Mouse (Mus musculus) left cerebral cortex, postnatal 4 days (tissue): Measurements from ENCODE around the gene Fpr1. TPM values are rescaled to one million over a fixed set of nuclear protein-coding genes. Genes with fewer than 3 reads are reported as not detected.
"Not testable (repeated sequence)": the region's sequence is repeated elsewhere in the genome, so short reads cannot be mapped to it uniquely, and the experiment has no call there.

Source experiments
- DNase-seq: peaks from one replicate; pipeline ENCODE4 v3.0.0-alpha.2; 2022
- intact Hi-C: fragments of 180-260 bp; cut with DNase I; formaldehyde crosslinking; loops from one replicate; pipeline ENCODE4 v1.15.1; 2025
- total RNA-seq, 2 experiments: library from RNA; stranded (reverse); gene quantifications; 2 replicates each; pipeline ENCODE4 v1.2.3; 2021

Fpr1 gene
- under 1 TPM; 0.26 to 0.28 TPM for total RNA-seq

GRCm38 (mm10) chr17:17883840-17884239 is at the start of gene Fpr1:
Fpr1 (minus strand) TSS chr17:17883940.
- no peak for DNase-seq
- intact Hi-C loops = no loop called here

GRCm38 (mm10) chr17:17917782-17918181 is 34.0 kb upstream of the Fpr1 start:
- intact Hi-C loops = no loop called here
- DNase-seq = no peak

- no peak for DNase-seq
- intact Hi-C loops = no loop called here
Observed at GRCm38 (mm10) chr17:17917376-17917775, 33.6 kb upstream of the Fpr1 start.

- DNase-seq, intact Hi-C loops: not testable (repeated sequence)
Observed at GRCm38 (mm10) chr17:17912618-17913017, 28.9 kb upstream of the Fpr1 start.

- peak; percentile 88 for DNase-seq
- intact Hi-C loops = no loop called here
Observed at GRCm38 (mm10) chr17:17909636-17910421, 26.1 kb upstream of the Fpr1 start.

GRCm38 (mm10) chr17:17900768-17901167 is 17.0 kb upstream of the Fpr1 start:
- no peak for DNase-seq
- intact Hi-C loops = no loop called here

- intact Hi-C loops = loop anchor here (5.0 kb wide), 1 partner anchor 132 kb away; no protein-coding TSS in a partner anchor
- DNase-seq = no peak
Observed at GRCm38 (mm10) chr17:17899268-17899667, 15.5 kb upstream of the Fpr1 start.

- intact Hi-C loops = loop anchor here (5.0 kb wide), 1 partner anchor 129 kb away; no protein-coding TSS in a partner anchor
- peak; percentile 11 for DNase-seq
Observed at GRCm38 (mm10) chr17:17896039-17896438, 12.3 kb upstream of the Fpr1 start.

- intact Hi-C loops = no loop called here
- DNase-seq = no peak
Observed at GRCm38 (mm10) chr17:17889732-17890425, 6.1 kb upstream of the Fpr1 start.

GRCm38 (mm10) chr17:17887774-17888248 is 4.1 kb upstream of the Fpr1 start, which contains the start of the genes Fpr2 and Fpr3:
Fpr2 (plus strand) TSS chr17:17887824.
Fpr3 (plus strand) TSS chr17:17887852.
- no peak for DNase-seq
- intact Hi-C loops = no loop called here

- intact Hi-C loops = no loop called here
- no peak for DNase-seq
Observed at GRCm38 (mm10) chr17:17882672-17883071, 1.1 kb downstream of the Fpr1 start.

- intact Hi-C loops = no loop called here
- DNase-seq = no peak
Observed at GRCm38 (mm10) chr17:17879347-17879746, 4.4 kb downstream of the Fpr1 start.

GRCm38 (mm10) chr17:17871697-17872096 is 12.0 kb downstream of the Fpr1 start:
- intact Hi-C loops = no loop called here

GRCm38 (mm10) chr17:17870892-17871550 is 12.7 kb downstream of the Fpr1 start:
- DNase-seq = no peak
- intact Hi-C loops = no loop called here

More at GRCm38 (mm10) chr17:17871697-17872096, 12.0 kb downstream of the Fpr1 start:
- DNase-seq = no peak

GRCm38 (mm10) chr17:17866801-17867469 is 16.8 kb downstream of the Fpr1 start:
- intact Hi-C loops = no loop called here
- no peak for DNase-seq

- intact Hi-C loops = no loop called here
- no peak for DNase-seq
Observed at GRCm38 (mm10) chr17:17865168-17865567, 18.6 kb downstream of the Fpr1 start.

- intact Hi-C loops = no loop called here
Observed at GRCm38 (mm10) chr17:17862360-17862759, 21.4 kb downstream of the Fpr1 start.

GRCm38 (mm10) chr17:17860110-17860509 is 23.6 kb downstream of the Fpr1 start:
- no peak for DNase-seq
- intact Hi-C loops = no loop called here

More at GRCm38 (mm10) chr17:17862360-17862759, 21.4 kb downstream of the Fpr1 start:
- no peak for DNase-seq

- intact Hi-C loops = no loop called here
- peak; percentile 17 for DNase-seq
Observed at GRCm38 (mm10) chr17:17857446-17857845, 26.3 kb downstream of the Fpr1 start.

GRCm38 (mm10) chr17:17856612-17857011 is 27.1 kb downstream of the Fpr1 start:
- DNase-seq = no peak
- intact Hi-C loops = no loop called here
